Mouse (Mus musculus) ovary, adult 2 months (tissue): ENCODE measurements around the gene 3830417A13Rik. TPM values are rescaled to one million over a fixed set of nuclear protein-coding genes. Genes with fewer than 3 reads are reported as not detected.

ENCODE experiments used
- polyA plus RNA-seq: library from polyadenylated mRNA; depleted of rRNA; stranded (reverse); fragments of >200 nt; gene quantifications from 2 replicates; pipeline ENCODE4 v1.2.3, GENCODE M21; 2012; rRNA removed

Gene 3830417A13Rik
- polyA plus RNA-seq, result not detected in 2 replicates

DNA sequence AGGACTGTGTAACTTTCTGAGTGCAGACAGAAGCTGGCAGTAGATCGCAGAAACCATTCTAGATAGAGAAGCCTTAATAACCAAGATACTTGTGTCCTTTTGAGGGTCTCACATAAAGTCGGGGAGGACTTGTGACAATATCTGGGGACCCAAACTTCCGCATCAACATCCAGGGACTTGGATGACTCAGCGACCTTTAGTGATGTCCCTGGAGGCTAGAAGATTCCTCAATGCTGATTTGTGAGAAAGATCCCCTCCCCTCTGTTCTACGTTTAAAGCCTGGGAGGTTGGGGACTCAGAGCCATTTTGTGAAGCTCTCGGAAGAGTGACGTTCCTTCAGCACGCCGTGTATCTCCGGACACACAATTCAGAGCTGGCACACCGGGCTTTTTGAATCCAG, at the start of gene 3830417A13Rik:
3830417A13Rik (plus strand) TSS at position 301 of the 400 bp plus-strand sequence.

DNA sequence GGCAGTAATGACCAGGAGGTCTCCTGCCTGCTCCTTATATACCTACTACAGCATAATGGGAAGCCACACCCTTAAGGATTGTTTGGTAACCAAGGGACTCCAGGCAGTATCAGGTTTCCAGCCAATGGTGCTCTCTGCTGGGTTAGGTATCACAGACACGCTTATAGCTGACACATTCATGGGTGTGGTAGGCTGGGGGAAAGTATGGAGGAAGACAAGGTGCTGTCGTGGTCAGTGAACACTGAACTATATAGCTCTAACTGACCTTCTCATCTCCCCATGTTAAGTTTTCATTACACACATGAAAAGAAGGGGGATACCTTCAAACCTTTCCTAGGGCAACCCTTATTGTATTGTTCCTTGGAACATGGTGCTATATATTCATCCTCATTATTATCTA, 21.2 kb upstream of the 3830417A13Rik start, which contains the start of gene Gm6760:
Gm6760 (minus strand) TSS at position 101 of the 400 bp plus-strand sequence.

Other genes with a start within 250 kb of the 3830417A13Rik start
- not detected in 2 replicates for gene Gm6760, start 21.4 kb upstream of the 3830417A13Rik start, polyA plus RNA-seq
- gene Slitrk4, start 103.4 kb downstream of the 3830417A13Rik start, polyA plus RNA-seq, result 0.01 TPM in 1 of 2 replicates, not detected in the other